Mouse (Mus musculus) G1E (cell line): Measurements from ENCODE around the gene Zfp385a. TPM values are rescaled to one million over a fixed set of nuclear protein-coding genes. Genes with fewer than 3 reads are reported as not detected.

Source experiments
- ATAC-seq: 2 replicates; pipeline ENCODE4 v1.8.0; 2016; ENCODE audit warnings: mild to moderate bottlenecking; ENCODE audit not compliant: insufficient number of reproducible peaks, poor library complexity, low FRiP score, severe bottlenecking; ENCODE audit errors: extremely low read depth
- DNase-seq: peaks from one replicate; pipeline ENCODE4 v3.0.0; 2012; ENCODE audit warnings: low spot score
- H3K27me3 ChIP-seq: 2 replicates; pipeline ENCODE4 v1.6.1; 2012; ENCODE audit warnings: mild to moderate bottlenecking, low read length, inconsistent platforms; ENCODE audit not compliant: insufficient read depth
- H3K36me3 ChIP-seq: replicated peaks from 2 replicates; pipeline ENCODE3; 2012; ENCODE audit warnings: mild to moderate bottlenecking, inconsistent platforms
- H3K4me1 ChIP-seq: 2 replicates; pipeline ENCODE4 v1.6.1; 2012; ENCODE audit warnings: low read depth, low read length, inconsistent platforms, mixed read lengths; ENCODE audit not compliant: insufficient read depth
- H3K4me3 ChIP-seq: 2 replicates; pipeline ENCODE4 v1.5.1; 2012; ENCODE audit warnings: low read depth, mild to moderate bottlenecking, inconsistent platforms, low read length, moderate library complexity, mixed read lengths
- H3K9me3 ChIP-seq: replicated peaks from 2 replicates; pipeline ENCODE4 v1.6.1; 2012; ENCODE audit warnings: inconsistent platforms
- CTCF ChIP-seq: IDR thresholded peaks from 2 replicates; pipeline ENCODE4 v1.5.1; 2012; ENCODE audit warnings: low read depth, low read length, inconsistent platforms, mixed read lengths
- GATA1 ChIP-seq: IDR thresholded peaks from 2 replicates; pipeline ENCODE4 v1.6.1; 2012; ENCODE audit warnings: borderline replicate concordance, low read length, inconsistent platforms, mixed read lengths
- GATA2 ChIP-seq: IDR thresholded peaks from 2 replicates; pipeline ENCODE4 v1.6.1; 2012; ENCODE audit warnings: low read depth, low read length, inconsistent platforms, borderline replicate concordance
- POLR2AphosphoS5 ChIP-seq: IDR thresholded peaks from 2 replicates; pipeline ENCODE4 v1.6.1; 2012; ENCODE audit warnings: low read depth, low read length, inconsistent platforms; ENCODE audit not compliant: insufficient replicate concordance
- TAL1 ChIP-seq: conservative IDR thresholded peaks from 2 replicates; pipeline ENCODE4 v1.6.1; 2012; ENCODE audit warnings: low read depth, low read length, inconsistent platforms, mixed read lengths
- polyA plus RNA-seq: library from polyadenylated mRNA; stranded (reverse); fragments of >175 nt; gene quantifications from 2 replicates; pipeline ENCODE4 v1.2.3, GENCODE M21; 2012
- total RNA-seq, 2 experiments: library from RNA; stranded (forward) in 1 of 2; stranded (reverse) in 1 of 2; fragments of 200-1000 nt in 1 of 2; fragments of >200 nt in 1 of 2; fragmentation: Nextera tagmentation in 1 of 2; gene quantifications; 2 replicates each; pipeline ENCODE4 v1.2.3; 2014 to 2017

Zfp385a gene
- total RNA-seq (2014; fragmentation: Nextera tagmentation) (74.3 and 92.9 TPM in 2 replicates), total RNA-seq (2017) (2.0 TPM in 2 replicates), polyA plus RNA-seq (483 and 546 TPM in 2 replicates)

DNA sequence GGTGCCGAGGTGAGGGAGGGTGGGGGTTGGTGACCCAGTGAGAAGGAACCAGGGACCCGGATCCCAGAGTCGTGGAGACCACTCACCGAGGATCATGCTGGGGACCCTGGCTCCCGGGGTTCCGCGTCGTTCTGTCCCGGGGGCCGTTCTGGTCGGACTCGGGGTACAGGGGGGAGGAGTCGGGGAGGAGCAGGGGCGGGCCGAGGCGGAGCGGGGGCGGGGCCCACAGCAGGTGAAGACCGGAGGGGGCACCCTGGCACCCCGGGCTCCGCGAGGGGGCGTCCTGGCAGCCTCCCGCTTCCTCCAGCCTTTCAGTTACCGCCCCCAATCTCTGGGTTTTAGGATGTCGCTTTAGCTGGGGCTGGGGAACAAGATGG lies at the start of gene Zfp385a:
Gene Zfp385a (minus strand): TSS at position 133 of the 377 bp plus-strand sequence.
- Histone ChIP-seq H3K4me1 (peaks cover 76% of the 10 kb centered on the region), H3K36me3 (peaks cover 69% of the 10 kb centered on the region), H3K4me3 (peak within 1 kb of the TSS; percentile 82), H3K9me3 (no peaks in the 10 kb centered on the region), H3K27me3 (peaks cover 8% of the 10 kb centered on the region; the same call in 1 of the 2 replicates)
- peak; percentile 92 for DNase-seq
- TF ChIP-seq CTCF (no peak), TAL1 (no peak), POLR2AphosphoS5 (no peak), GATA2 (no peak), GATA1 (no peak)
- peak; percentile 16 for ATAC-seq

DNA sequence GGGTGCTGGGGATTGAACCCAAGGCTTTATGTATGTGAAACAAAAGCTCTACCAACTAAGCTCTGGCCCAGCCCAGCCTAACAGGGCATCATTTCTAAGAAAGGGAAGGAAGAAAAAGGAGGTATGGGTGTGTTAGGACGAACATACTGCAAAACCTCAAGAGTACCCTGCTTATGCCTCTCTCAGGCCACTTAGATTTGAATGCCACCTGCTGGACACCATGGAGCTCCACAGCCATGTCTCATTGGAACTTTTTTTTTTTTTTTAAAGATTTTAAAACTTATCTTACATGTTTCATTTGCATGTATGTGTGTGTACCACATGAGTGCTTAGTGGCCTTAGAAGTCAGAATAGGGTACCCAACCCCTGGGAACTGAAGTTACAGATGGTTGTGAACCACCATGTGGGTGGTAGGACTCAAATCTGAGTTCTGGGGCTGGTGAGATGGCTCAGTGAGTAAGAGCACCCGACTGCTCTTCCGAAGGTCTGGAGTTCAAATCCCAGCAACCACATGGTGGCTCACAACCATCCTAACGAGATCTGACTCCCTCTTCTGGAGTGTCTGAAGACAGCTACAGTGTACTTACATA lies 48.8 kb upstream of the Zfp385a start:
- ATAC-seq (no peak), DNase-seq (peak; percentile 18)
- Histone ChIP-seq H3K4me3 (no peak overlapping the region), H3K4me1 (no peaks in the 10 kb centered on the region), H3K36me3 (no peaks in the 10 kb centered on the region), H3K27me3 (peaks cover 17% of the 10 kb centered on the region), H3K9me3 (no peaks in the 10 kb centered on the region)
- TF ChIP-seq GATA1, result no peak
- no peak for TF ChIP-seq GATA2
- no peak for TF ChIP-seq POLR2AphosphoS5
- TF ChIP-seq CTCF, result no peak
- no peak for TF ChIP-seq TAL1

DNA sequence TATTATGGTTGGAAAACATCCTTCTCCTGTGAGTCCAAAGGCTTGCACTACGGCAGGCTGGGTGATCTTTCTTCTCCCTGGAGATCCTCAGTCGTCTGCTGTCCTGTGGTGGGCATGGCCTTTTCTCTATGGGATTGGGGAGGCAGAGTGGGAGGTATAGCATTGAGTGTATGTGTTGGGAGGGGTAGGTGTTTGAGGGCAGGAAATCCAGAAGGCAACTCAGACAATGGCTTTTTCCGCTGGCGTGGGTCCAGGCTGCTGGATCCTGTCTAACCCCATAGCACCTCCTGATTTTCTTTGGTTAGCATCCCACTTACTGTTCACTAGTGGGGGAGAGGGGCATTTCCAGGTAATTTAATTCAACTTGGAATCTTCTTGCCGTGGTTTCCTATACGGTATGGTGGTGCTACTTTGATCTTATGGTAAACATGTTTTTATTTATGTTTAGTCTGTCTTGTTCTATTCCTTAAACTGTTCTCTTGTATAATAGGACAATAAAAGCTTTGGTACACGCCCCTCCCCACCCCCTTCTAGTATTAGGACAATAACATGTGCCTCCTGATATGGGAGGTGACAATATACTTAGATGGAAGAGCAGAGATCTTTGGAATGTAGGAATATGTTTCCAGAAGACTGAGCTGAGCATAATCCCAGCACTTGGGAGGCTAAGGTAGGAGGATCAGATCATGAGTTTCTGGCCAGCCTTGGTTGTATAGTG lies 44.0 kb upstream of the Zfp385a start:
- Histone ChIP-seq H3K4me1 (no peaks in the 10 kb centered on the region), H3K27me3 (peaks cover 43% of the 10 kb centered on the region), H3K9me3 (no peaks in the 10 kb centered on the region), H3K4me3 (no peak overlapping the region), H3K36me3 (no peaks in the 10 kb centered on the region)
- TF ChIP-seq POLR2AphosphoS5, result no peak
- no peak for TF ChIP-seq TAL1
- no peak for TF ChIP-seq GATA2
- TF ChIP-seq CTCF, result no peak
- no peak for TF ChIP-seq GATA1
- no peak for DNase-seq
- ATAC-seq, result no peak

DNA sequence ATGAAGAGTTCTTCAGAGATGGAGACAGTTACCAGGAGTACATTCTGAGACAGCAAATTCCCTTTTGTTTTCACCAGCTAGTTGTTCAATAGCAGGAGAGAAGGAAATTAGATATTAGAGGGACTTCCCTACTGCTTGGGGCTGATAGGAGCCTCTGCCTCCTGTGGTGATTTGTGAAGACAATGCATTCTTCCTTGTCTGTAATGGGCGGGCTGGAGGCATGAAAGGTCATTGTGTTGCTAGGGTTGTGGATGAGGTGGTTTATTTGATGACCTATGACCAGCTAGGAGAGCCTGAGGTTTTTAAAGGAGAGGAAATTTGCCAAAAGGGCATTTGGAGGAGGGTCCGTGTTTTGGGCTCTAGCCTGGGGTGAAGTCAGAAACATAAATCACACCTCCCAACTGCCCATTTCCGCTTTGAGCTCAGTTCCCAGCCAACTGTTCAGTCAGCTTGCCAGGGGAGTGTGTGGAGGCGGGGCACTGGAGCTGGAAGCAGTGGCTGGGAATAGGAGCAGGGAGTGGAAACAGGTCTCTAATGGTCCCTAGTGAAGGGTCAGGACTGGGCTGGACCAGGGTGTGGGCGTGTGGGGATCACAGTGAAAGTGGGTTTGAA lies 43.0 kb upstream of the Zfp385a start:
- no peak for ATAC-seq
- H3K27me3 ChIP-seq, result peaks cover 44% of the 10 kb centered on the region
- TF ChIP-seq GATA1 (no peak), POLR2AphosphoS5 (no peak), GATA2 (no peak), TAL1 (no peak), CTCF (no peak)

DNA sequence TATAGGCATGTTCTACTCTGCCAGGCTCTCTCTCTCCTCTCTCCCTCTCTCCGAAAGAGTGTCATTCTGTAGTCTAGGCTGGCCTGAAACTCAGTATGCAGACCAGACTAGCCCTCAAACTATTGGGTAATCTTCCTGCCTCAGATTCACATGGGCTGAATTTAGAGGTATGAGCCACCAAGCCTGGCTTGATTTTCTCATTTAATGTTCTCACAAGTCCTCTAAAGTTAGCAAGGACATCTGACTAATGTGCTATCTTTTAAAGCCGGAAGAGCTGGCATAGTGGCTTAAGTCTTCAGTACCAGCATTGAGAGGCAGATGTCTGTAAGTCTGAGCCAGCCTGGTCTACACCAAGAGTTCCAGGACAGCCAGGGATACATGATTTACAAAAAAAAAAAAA lies 42.2 kb upstream of the Zfp385a start:
- Histone ChIP-seq H3K4me3 (no peak overlapping the region), H3K9me3 (no peaks in the 10 kb centered on the region), H3K36me3 (no peaks in the 10 kb centered on the region), H3K27me3 (peaks cover 52% of the 10 kb centered on the region), H3K4me1 (no peaks in the 10 kb centered on the region)
- TF ChIP-seq POLR2AphosphoS5, result no peak
- TF ChIP-seq GATA1, result no peak
- no peak for TF ChIP-seq TAL1
- no peak for TF ChIP-seq CTCF
- TF ChIP-seq GATA2, result no peak
- DNase-seq (no peak), ATAC-seq (no peak)

More for the DNA sequence above, 43.0 kb upstream of the Zfp385a start:
- DNase-seq, result no peak
- no peaks in the 10 kb centered on the region for H3K36me3 ChIP-seq
- no peak overlapping the region for H3K4me3 ChIP-seq
- H3K4me1 ChIP-seq, result no peaks in the 10 kb centered on the region
- no peaks in the 10 kb centered on the region for H3K9me3 ChIP-seq

DNA sequence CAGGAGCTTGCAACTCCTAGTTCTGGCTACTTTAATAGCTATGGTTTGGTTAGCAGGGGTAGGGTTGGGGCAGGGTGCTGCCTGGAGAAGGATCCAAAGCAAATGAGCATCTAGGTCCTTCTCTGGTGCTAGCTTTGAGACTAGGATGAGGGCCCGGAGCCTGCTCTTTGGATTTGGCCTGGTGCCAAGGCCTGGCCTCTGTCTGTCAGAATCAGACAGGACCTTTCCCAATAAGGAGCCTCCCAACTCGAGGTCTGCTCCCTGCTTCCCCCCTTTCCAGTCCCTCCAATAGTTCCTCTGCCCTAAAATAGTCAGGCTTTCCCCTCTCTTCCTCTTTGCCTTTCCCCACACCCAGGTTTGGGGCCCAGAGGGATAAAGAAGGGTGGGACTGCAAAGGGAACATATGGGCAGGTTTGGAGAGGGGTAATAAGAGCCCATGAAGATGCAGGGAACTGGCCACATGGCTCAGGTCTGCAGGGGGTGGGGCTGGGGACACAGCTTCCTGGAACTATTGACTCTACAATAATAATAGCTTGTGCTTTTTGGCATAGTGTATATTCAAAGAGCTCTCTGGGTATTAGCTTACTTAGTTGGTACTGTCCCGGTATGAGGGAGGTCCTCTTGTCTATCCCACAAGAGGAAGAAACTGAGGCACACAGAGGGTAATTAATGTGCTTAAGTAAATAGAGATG lies 38.9 kb upstream of the Zfp385a start:
- ATAC-seq, result no peak
- no peaks in the 10 kb centered on the region for H3K4me1 ChIP-seq
- TF ChIP-seq GATA1 (no peak), CTCF (no peak), POLR2AphosphoS5 (no peak), TAL1 (no peak), GATA2 (no peak)
- no peaks in the 10 kb centered on the region for H3K9me3 ChIP-seq
- no peak overlapping the region for H3K4me3 ChIP-seq
- no peaks in the 10 kb centered on the region for H3K36me3 ChIP-seq
- H3K27me3 ChIP-seq, result peaks cover 65% of the 10 kb centered on the region
- no peak for DNase-seq
